Mouse (Mus musculus) E14TG2a.4 (cell line): Measurements from ENCODE around the gene Magi2.

Source experiments
- CTCF ChIP-seq: conservative IDR thresholded peaks from 2 replicates; pipeline ENCODE4 v1.5.1; 2014; ENCODE audit warnings: low read length
- NANOG ChIP-seq: IDR thresholded peaks from 2 replicates; pipeline ENCODE4 v1.6.1; 2014; ENCODE audit warnings: borderline replicate concordance, low read length, mixed read lengths

GRCm38 (mm10) chr5:19472851-19473439 is 246.1 kb downstream of the Magi2 start:
- TF ChIP-seq CTCF (no peak), NANOG (no peak)
